In the genomic region with DNA sequence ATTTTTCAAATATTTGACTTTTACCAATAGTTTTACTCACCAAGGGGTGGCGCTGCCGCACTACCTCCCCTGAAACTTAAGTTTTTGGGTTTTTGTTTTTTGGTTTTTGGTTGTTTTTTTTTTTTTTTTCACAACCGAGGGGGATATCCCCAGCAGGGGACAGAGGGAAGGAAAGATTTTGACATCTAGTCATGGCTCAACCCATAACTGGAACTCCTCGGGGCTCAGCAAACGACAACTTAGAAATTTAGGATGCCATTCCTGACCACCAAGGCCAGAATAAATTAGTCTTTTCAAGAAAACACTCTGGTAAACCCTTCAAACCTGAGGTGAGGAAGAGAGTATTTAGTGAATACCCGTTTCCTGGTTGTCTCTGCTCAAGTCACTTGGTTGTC, we compare ENCODE assay signal across 8 mouse cellular contexts. TPM values are rescaled to one million over a fixed set of nuclear protein-coding genes. Genes with fewer than 3 reads are reported as not detected.
DNase-seq lines count a peak whose midpoint lies in the region; ATAC-seq and TF ChIP-seq lines count a peak whose summit lies in the region.

No protein-coding gene starts in this region.

- peaks cover 99% of the 10 kb centered on the region for H3K27me3 ChIP-seq in liver, embryonic 13.5 days

- peak overlapping the region; percentile 71; the same call in 1 of the 2 replicates for H3K4me2 ChIP-seq in liver, embryonic 13.5 days

- peaks cover 2% of the 10 kb centered on the region; the same call in 1 of the 2 replicates for H3K4me1 ChIP-seq in cortical plate, adult 2 months (ENCODE audit: control insufficient read depth, insufficient read depth, low read length)
- peaks cover 62% of the 10 kb centered on the region for H3K4me1 ChIP-seq in liver, embryonic 13.5 days (replicated peaks)
- H3K4me1 ChIP-seq in olfactory bulb, adult 2 months (ENCODE audit: control insufficient read depth, insufficient read depth, low read length): peaks cover 23% of the 10 kb centered on the region

- H3K9ac ChIP-seq in liver, embryonic 13.5 days: no peak overlapping the region

- no peak overlapping the region for H3K27ac ChIP-seq in cortical plate, adult 2 months (ENCODE audit: insufficient read depth, low read length)
- no peak overlapping the region for H3K27ac ChIP-seq in liver, embryonic 13.5 days
- peak overlapping the region; percentile 36; the same call in 1 of the 2 replicates for H3K27ac ChIP-seq in olfactory bulb, adult 2 months (ENCODE audit: insufficient read depth, low read depth, low read length)

- peak; percentile 62 for DNase-seq in gastrocnemius, postnatal 14 days
- DNase-seq in gastrocnemius, postnatal 36 days: no peak
- DNase-seq in CD8-positive naive resting alpha-beta T cell, adult 2 months (ENCODE audit: low read depth in 2 of 2, low spot score in 2 of 2): peak; percentile 51 to 62
- DNase-seq in heart, postnatal 4 days: peak; percentile 70
- no peak for DNase-seq in liver, embryonic 13.5 days

- no peak for ATAC-seq in liver, embryonic 13.5 days (ENCODE audit: low read depth)
- ATAC-seq in erythroid progenitor cell, adult 5-6 weeks (replicated peaks; ENCODE audit: low FRiP score, poor library complexity, severe bottlenecking): no peak

- no peak overlapping the region; the same call in 1 of the 2 replicates for H3K4me3 ChIP-seq in cortical plate, adult 2 months (ENCODE audit: insufficient read depth, low read length)
- H3K4me3 ChIP-seq in liver, embryonic 13.5 days (replicated peaks): no peak overlapping the region
- no peak overlapping the region for H3K4me3 ChIP-seq in olfactory bulb, adult 2 months (ENCODE audit: insufficient read depth, low read depth, low read length)

- intact Hi-C loops in gastrocnemius, postnatal 14 days (cut with DNase I; ENCODE audit: low total_unique reads): no loop called here
- intact Hi-C loops in gastrocnemius, postnatal 36 days (cut with DNase I): loop anchor here (5.0 kb wide), 1 partner anchor 362 kb away; no protein-coding TSS in a partner anchor

- peak; percentile 53 for TF ChIP-seq CTCF in cortical plate, adult 2 months (IDR thresholded peaks at IDR 0.05; ENCODE audit: extremely low read depth, insufficient read depth, low read length)
- no peak for TF ChIP-seq CTCF in olfactory bulb, adult 2 months (IDR thresholded peaks at IDR 0.05; ENCODE audit: insufficient read depth, low read depth, low read length)

- TF ChIP-seq POLR2A in cortical plate, adult 2 months (IDR thresholded peaks at IDR 0.05; ENCODE audit: extremely low read depth, insufficient read depth, low read length): no peak
- TF ChIP-seq POLR2A in olfactory bulb, adult 2 months (IDR thresholded peaks at IDR 0.05; ENCODE audit: insufficient read depth, low read depth, low read length): no peak

- H3K36me3 ChIP-seq in liver, embryonic 13.5 days: no peaks in the 10 kb centered on the region

- no peaks in the 10 kb centered on the region for H3K9me3 ChIP-seq in liver, embryonic 13.5 days (replicated peaks)

- WGBS in liver, embryonic 13.5 days (ENCODE audit: insufficient replicate concordance): 2% methylated on average over 6 of the region's 6 CpGs
- 6% methylated on average over 6 of the region's 6 CpGs for WGBS in olfactory bulb, adult 2 months

RNA-seq across cellular contexts. Expression of a gene that starts 2.8 kb away (rescaled TPM):
- not detected for total RNA-seq in gastrocnemius, postnatal 14 days (2021)
- total RNA-seq in gastrocnemius, postnatal 36 days (2021): not detected
- not detected in 2 replicates for polyA plus RNA-seq in cortical plate, adult 2 months (2012; rRNA removed)
- not detected for total RNA-seq in heart, postnatal 4 days (2021)
- polyA plus RNA-seq in liver, embryonic 13.5 days (2015; fragmentation: Nextera tagmentation; extraction: Ambion mirVana): not detected in 2 replicates
- polyA plus RNA-seq in olfactory bulb, adult 2 months (2012; ENCODE audit: insufficient read depth, insufficient read length, low replicate concordance, missing spikeins): not detected in 2 replicates
- total RNA-seq in erythroid progenitor cell, adult 5-6 weeks (2015; ENCODE audit: low replicate concordance): not detected in 2 replicates
- total RNA-seq in erythroid progenitor cell, adult 5-6 weeks (2017; ENCODE audit: low replicate concordance): not detected in 2 replicates

RNA-seq across cellular contexts. Expression of a gene that starts 3.2 kb away (rescaled TPM):
- 10 to 100 TPM; 26.0 to 49.8 TPM for total RNA-seq in gastrocnemius, postnatal 14 days (2021)
- 10 to 100 TPM; 40.7 to 68.1 TPM for total RNA-seq in gastrocnemius, postnatal 36 days (2021)
- polyA plus RNA-seq in cortical plate, adult 2 months (2012; rRNA removed): 16.2 and 19.8 TPM in 2 replicates
- total RNA-seq in heart, postnatal 4 days (2021): 1 to 10 TPM; 1.5 TPM
- 0.21 and 0.24 TPM in 2 replicates for polyA plus RNA-seq in liver, embryonic 13.5 days (2015; fragmentation: Nextera tagmentation; extraction: Ambion mirVana)
- not detected in 2 replicates for polyA plus RNA-seq in olfactory bulb, adult 2 months (2012; ENCODE audit: insufficient read depth, insufficient read length, low replicate concordance, missing spikeins)
- total RNA-seq in erythroid progenitor cell, adult 5-6 weeks (2015; ENCODE audit: low replicate concordance): 6.3 and 6.5 TPM in 2 replicates
- total RNA-seq in erythroid progenitor cell, adult 5-6 weeks (2017; ENCODE audit: low replicate concordance): 2.1 and 2.2 TPM in 2 replicates

RNA-seq across cellular contexts. Expression of a gene that starts 53.3 kb away (rescaled TPM):
- not detected for total RNA-seq in gastrocnemius, postnatal 14 days (2021)
- not detected for total RNA-seq in gastrocnemius, postnatal 36 days (2021)
- 0.04 TPM in 2 replicates for polyA plus RNA-seq in cortical plate, adult 2 months (2012; rRNA removed)
- total RNA-seq in heart, postnatal 4 days (2021): not detected
- not detected in 2 replicates for polyA plus RNA-seq in liver, embryonic 13.5 days (2015; fragmentation: Nextera tagmentation; extraction: Ambion mirVana)
- not detected in 2 replicates for polyA plus RNA-seq in olfactory bulb, adult 2 months (2012; ENCODE audit: insufficient read depth, insufficient read length, low replicate concordance, missing spikeins)
- total RNA-seq in erythroid progenitor cell, adult 5-6 weeks (2015; ENCODE audit: low replicate concordance): not detected in 2 replicates
- total RNA-seq in erythroid progenitor cell, adult 5-6 weeks (2017; ENCODE audit: low replicate concordance): not detected in 2 replicates

Comparison
In these comparisons a context has a peak if more than half of its experiments do, and no peak if none do; other contexts are left out.
1. DNase-seq: peak in gastrocnemius, postnatal 14 days (single experiment), CD8-positive naive resting alpha-beta T cell, adult 2 months (2 of 2) and heart, postnatal 4 days (single experiment); none in gastrocnemius, postnatal 36 days (0 of 2) and liver, embryonic 13.5 days (single experiment).